Mouse (Mus musculus): ENCODE results near the gene Klf9. TPM values are rescaled to one million over a fixed set of nuclear protein-coding genes. Genes with fewer than 3 reads are reported as not detected.

Klf9 gene
- 100 to 1,000 TPM; 108 to 165 (median 128) TPM for total RNA-seq (2022)

DNA sequence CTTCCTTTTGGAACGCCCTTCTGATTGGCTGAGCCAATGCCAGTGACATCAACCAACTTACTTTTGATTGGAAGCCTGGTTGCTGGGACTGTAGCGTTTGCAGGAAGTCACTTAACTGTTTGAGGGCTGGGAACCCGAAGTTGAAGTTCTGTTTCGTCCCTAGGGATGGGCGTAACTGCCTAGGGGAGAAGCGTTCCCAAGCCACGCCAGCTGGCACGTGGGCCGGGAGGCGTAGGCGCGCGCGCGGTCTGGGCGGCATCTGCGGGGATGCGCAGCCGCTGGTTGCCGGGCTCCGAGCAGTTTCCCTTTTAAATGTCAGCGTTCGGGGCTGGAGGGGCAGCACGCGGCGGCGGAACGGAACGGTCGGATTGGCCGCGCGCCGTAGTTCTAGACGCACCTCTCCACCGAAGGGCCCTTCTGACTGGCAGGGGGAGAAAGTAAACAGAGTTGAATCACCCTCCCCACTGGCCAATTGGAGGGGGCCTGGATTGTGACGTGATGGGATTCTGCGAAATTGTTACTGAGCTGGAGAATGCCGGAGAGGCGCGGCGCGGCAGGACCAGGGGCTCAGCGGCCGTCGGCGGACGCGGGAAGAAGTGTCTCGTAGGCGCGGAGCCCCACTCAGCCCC is at the start of gene Klf9:
Klf9 (plus strand) TSS at position 538 of the 629 bp plus-strand sequence.
- DNase-seq (ENCODE audit: low spot score in 2 of 2) = peak; percentile 95 to 96

DNA sequence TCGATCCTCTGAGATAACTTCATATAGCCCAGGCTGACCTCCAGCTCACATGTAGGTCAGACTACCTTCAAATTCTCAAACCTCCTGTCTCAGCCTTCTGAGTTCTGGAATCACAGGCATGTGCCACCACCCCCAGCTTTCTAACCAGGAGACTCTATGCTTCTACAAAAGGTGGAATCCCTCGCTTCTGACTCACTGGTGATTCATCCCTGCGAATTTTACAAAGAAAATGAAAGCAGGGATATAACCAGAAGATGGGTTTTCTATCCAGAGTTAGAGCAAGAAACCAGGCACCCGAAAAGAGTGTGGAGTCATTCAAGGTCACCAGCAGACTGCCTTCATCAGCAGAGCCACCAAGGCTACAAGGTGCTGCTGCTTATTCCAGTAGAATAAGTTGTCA is 49.4 kb upstream of the Klf9 start:
- DNase-seq (ENCODE audit: low spot score in 2 of 2) = no peak

DNA sequence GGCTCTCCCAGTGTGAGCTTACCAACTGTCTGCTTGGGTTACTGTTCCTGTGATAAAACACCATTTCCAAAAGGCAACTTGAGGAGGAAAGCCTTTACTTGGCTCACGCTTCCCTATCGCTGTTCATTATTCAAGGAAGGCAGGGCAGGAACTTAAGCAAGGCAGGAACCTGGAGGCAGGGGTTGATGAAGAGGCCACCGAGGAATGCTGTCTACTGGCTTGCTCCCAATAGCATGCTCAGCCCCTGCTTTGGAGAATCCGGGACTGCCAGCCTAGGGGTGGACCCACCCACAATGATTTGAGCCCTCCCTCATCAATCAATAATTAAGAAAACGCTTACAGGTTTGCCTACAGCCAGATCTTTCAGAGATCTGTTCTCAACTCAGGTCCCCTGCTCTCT is 47.5 kb upstream of the Klf9 start:
- no peak for DNase-seq (ENCODE audit: low spot score in 2 of 2)

DNA sequence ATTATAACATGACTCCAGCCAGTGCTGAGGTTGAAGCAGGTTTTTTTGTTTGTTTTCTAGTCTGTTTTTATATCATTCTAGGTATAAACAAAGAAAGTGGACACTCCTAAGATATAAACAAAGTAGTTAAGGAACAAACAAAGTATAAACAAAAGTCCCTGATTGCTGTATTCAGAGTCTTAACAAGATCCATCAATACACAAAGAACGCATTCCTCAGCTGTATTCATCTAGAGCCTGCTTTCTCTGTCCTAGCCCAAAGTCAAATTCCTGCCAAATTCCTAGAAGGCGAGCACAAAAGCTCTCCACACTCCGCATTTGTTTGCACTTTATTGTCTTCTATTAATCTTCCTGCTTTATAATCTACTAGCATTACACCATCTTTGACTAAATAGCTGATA is 46.1 kb upstream of the Klf9 start:
- no peak for DNase-seq (ENCODE audit: low spot score in 2 of 2)

GRCm38 (mm10) chr19:23106859-23107258 is 34.2 kb upstream of the Klf9 start:
- no peak for DNase-seq (ENCODE audit: low spot score in 2 of 2)

DNA sequence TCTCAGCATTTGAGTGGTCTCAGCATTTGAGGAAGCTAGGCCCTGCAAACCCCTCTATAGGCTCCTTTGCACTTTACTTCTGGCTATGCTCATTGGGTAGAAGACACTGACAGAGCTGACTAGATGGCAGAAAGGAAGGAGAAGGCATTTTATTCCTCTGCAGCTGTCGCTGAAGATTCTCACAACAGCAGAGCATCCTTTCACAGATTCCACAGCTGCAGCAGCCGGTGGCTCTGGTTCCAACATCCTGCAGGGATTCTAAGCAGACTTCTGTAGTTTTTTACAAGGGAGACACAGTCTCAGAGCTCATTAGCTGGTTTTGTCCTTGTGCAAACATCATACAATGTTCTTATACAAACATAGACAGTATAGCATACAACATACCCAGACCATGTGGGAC is 33.7 kb upstream of the Klf9 start:
- no peak for DNase-seq (ENCODE audit: low spot score in 2 of 2)

DNA sequence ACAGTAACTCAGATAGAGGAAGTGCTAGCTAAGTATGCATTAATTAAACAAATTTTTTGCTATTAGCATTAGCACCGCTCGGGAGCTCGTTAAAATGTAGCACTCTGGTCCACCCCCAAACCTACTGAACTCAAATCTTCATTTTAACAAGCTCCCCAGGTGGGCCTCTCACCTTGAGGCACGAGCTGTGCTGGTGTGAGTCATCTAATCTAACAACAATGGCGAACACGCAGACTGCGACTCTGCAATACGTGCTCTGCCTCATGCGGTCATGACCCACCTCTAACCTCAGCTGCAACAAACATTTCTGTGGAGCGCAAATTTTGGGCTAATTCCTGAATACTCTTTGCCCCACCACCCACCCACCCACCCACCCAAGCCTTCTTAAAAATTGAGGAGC is 19.2 kb upstream of the Klf9 start:
- DNase-seq (ENCODE audit: low spot score in 2 of 2) = no peak

DNA sequence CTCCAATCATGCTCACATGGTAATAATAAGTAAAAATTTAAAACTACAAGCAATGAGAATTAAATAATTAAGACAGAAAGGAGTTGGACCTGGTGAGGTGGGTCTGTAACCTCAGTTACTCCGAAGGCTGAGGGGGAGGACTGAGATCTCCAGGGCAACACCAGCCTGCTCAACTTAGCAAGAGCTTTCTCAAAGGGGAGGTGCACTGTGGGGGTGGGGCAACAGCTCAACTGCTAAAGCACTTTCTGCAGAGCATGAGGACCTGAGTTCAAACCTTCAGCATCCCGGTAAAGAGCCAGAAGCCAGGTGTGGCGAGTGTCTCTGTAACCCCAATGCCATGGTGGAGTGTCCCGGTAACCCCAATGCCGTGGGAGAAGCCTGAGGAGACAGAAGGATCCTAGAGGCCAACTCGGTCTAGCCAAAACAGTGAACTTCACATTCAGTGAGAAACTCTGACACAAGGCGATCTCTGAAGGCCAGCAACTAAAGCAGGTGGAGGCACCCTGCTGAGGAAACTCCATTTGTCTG is 16.9 kb upstream of the Klf9 start:
- DNase-seq (ENCODE audit: low spot score in 2 of 2) = no peak

DNA sequence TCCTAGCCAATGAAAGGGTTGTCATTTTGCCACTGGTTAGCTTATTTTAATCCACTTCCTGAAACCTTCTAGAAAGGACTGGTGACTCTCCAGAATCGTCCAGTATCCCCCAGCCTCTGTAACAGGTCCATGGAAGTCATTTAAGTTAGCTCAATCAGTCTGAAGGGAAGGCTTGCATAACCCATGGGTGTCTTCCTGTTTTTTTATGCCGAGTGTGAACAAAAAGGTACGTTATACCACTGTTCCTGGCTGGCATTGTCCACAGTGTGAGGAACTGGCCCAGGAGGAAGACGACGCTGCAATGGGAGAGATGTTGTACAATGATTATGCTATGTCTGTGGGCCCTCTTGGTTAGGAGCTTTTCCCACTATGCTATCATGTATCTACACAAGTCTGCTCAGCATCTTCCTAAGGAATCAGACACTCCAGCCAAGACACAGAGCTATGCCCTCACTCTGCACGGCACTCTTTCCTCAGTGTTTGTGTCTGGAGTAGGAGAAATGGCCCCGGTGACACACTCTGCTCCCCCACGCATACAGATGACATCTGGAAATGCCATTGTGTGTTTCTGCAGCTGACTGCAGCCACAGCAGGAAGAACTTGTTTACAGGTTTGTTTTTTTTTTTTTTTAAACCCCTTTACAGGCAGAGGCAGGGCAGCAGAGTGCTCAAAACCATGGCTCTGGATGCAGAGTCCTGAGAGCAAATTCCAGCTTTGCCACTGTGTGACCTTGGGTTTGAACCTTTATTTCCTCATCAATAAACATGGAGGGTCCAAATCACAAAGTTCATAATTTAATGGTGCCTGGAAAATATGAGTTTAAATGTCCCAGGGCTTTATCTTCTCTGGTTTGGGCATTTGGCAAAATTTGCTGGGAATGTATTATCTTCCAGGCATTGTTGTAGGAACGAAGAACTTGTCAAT is 15.5 kb upstream of the Klf9 start:
- no peak for DNase-seq (ENCODE audit: low spot score in 2 of 2)

- no peak for DNase-seq (ENCODE audit: low spot score in 2 of 2)
These were observed 11.1 kb upstream of the Klf9 start for GRCm38 (mm10) chr19:23129908-23130307.

GRCm38 (mm10) chr19:23132106-23132635 is 8.9 kb upstream of the Klf9 start:
- DNase-seq (ENCODE audit: low spot score in 2 of 2) = no peak

GRCm38 (mm10) chr19:23132720-23133426 is 8.2 kb upstream of the Klf9 start:
- DNase-seq (ENCODE audit: low spot score in 2 of 2) = no peak

GRCm38 (mm10) chr19:23133427-23134094 is 7.5 kb upstream of the Klf9 start:
- no peak for DNase-seq (ENCODE audit: low spot score in 2 of 2)

DNA sequence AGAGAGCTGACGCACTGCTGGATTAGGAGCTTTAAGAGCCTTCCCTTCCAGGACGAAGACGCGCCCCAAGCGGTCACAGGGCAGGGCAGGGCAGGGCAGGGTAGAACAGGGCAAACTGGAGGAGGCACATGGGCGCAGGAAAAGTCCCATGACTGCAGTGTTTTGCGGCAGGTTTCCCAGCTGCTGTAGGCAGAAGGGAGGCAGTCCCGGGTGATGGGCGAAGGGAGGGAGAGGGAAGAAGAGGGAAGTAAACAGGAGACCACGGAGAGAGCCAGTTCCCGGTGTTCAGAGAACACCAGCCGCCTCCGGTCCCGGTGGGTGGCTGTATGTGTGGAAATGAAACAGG is 7.0 kb upstream of the Klf9 start:
- DNase-seq (ENCODE audit: low spot score in 2 of 2) = peak; percentile 87 to 90

DNA sequence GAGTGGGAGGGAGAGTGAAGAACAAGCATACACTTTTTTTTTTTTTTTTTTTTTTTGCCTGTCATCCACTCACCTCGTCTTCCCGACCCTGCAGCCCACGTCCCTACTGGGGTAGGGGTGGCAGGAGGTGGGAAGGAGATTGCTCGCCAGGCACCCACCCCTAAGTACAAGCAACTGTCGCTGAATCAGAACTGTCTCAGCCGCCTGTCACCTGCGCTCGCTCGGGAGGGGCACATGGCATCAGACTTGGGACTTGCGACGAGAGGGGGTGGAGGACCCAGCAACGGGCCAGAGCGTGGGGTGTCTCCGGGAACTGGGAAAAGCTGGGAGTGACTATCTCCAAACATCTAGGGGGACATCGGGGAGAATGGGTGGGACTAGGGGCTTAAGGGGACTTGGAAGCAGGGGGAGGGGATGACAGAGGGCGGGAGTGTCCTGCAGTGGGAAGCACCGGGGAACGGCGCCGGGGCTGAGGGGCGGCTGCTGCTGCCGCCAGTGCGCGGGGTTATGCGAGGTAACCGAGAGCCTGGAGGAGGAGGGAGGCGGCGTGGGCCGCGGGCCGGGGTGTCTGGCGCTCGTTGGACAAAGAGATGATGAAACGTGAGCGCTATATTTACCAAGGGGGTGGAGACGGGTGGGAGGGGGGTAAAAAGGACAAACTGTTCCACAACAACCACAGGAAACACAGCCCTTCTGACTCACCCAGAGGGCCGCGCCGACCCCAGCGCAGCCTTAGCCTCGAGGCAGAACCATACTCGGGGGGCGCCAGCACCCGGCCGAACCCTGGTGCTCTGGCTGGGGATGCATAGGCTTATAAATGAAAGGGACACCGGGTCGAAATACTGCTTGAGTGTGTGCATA is 6.4 kb upstream of the Klf9 start:
- DNase-seq (ENCODE audit: low spot score in 2 of 2) = peak; percentile 92 to 95

DNA sequence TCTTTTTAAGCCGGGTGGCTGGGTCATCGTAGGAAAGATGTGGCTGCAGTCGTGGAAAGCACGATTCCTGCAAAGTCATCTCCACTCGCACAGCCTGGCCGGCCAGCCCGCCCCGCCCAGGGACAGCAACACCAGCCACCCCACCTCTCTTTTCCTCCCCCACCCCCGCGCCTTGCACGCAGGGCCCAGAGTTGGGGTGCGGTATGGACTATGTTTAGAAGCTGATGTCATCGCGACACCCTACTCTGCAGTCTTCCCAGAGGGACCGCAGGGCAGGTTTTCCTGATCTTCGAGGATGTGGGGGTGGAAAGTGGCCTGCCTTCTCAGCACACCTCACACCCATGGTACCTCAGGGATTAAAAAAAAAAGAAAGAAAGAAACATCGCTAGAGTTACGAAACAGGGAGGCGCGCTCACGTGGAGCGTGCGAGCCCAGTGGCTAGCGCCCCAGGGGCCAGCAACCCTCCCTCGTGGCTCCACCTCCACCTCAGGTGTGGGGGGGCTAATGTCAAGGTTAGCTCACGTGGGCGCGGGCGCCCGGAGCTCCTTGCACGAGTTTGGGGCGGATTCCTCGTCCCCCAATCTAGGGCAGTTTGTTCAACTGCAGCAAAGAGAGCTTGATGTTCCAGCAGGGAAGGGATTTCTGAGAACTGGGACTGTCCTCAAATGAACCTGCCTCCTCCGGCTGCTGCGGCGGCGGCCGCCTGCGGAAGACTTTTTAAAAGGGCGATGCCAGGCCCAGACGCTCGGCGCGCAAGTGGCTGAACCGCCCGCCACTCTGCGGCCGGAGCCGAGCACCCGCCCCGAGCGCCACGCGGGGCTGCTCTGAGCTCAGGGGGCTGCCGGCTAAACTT is 5.5 kb upstream of the Klf9 start:
- DNase-seq (ENCODE audit: low spot score in 2 of 2) = peak; percentile 88 to 93

DNA sequence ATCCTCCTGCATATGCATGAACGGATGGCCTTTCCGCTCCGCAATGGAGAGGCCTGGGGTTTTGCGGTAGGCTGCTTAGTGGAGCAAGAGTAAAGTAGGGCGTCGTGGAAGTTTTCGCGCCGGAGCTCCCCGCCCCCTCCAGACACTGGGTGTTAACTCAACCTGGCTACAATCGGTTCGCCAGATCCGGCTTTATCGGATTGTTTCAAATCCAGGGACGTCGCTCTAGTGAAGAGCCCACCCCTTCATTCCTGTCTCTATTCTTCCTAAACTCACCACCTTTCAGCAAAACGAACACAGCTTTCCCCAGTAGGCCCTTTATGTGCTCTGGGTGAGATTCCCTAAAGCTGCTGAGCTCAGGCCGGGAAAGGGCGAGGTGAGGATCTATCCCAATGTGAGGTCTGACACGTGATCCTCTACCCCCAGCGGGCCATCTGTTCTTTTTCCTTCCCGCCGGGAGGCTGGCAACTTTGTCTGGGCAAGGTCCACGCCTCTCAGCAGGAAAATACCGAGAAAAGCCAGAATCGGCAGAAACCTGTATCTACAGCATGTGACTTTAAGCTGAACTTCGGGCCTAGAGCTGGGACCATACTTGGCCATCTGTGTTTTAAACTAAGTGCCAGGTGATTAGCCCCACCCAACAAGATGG is 4.7 kb upstream of the Klf9 start:
- peak; percentile 70 to 72 for DNase-seq (ENCODE audit: low spot score in 2 of 2)

DNA sequence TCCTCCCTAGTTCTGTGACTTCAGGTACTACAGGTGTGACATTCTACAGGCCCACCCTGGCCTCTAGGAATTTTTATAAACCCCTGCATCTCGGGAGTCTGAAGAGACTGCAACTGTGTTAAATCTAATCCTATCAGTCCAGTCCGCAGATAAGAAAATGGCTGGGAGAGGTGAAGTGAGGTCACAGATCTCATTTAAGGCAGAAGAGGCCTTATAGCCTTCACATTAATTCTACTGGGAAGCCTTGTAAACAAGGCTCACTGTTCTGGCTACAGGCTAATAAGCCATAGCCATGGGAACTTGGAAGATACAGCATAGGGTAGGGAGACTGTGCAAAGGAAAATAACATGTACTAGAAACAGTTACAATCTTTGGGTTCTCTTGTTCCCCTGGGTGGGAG is 3.7 kb upstream of the Klf9 start:
- DNase-seq (ENCODE audit: low spot score in 2 of 2) = no peak
